Mouse (Mus musculus) erythroblast, embryonic 14.5 days (primary cell): ENCODE measurements around the gene Ccdc157. TPM values are rescaled to one million over a fixed set of nuclear protein-coding genes. Genes with fewer than 3 reads are reported as not detected.
"Not testable (repeated sequence)": the region's sequence is repeated elsewhere in the genome, so short reads cannot be mapped to it uniquely, and the experiment has no call there.

Source experiments
- H3K27me3 ChIP-seq: 2 replicates; pipeline ENCODE4 v1.6.1; 2012; ENCODE audit warnings: inconsistent platforms; ENCODE audit not compliant: control insufficient read depth
- H3K36me3 ChIP-seq: 2 replicates; pipeline ENCODE4 v1.6.1; 2012; ENCODE audit warnings: mild to moderate bottlenecking, inconsistent platforms; ENCODE audit not compliant: control insufficient read depth
- H3K4me1 ChIP-seq: 2 replicates; pipeline ENCODE4 v1.6.1; 2012; ENCODE audit warnings: inconsistent platforms; ENCODE audit not compliant: control insufficient read depth
- H3K4me3 ChIP-seq: replicated peaks from 2 replicates; pipeline ENCODE3; 2012; ENCODE audit warnings: moderate library complexity, mild to moderate bottlenecking, inconsistent platforms
- H3K9me3 ChIP-seq: 2 replicates; pipeline ENCODE4 v1.6.1; 2012; ENCODE audit warnings: low read length, inconsistent platforms, mixed read lengths; ENCODE audit not compliant: control insufficient read depth
- GATA1 ChIP-seq: IDR thresholded peaks from 2 replicates; pipeline ENCODE4 v1.6.1; 2012; ENCODE audit warnings: low read length, inconsistent platforms, mixed read lengths
- TAL1 ChIP-seq: IDR thresholded peaks from 3 replicates; pipeline ENCODE4 v1.6.1; 2012; ENCODE audit warnings: low read length, inconsistent platforms, mixed read lengths
- polyA plus RNA-seq: library from polyadenylated mRNA; stranded (reverse); fragments of >175 nt; gene quantifications from 2 replicates; pipeline ENCODE4 v1.2.3, GENCODE M21; 2012

The Ccdc157 gene
- polyA plus RNA-seq, 1 experiment = 0.10 TPM

DNA sequence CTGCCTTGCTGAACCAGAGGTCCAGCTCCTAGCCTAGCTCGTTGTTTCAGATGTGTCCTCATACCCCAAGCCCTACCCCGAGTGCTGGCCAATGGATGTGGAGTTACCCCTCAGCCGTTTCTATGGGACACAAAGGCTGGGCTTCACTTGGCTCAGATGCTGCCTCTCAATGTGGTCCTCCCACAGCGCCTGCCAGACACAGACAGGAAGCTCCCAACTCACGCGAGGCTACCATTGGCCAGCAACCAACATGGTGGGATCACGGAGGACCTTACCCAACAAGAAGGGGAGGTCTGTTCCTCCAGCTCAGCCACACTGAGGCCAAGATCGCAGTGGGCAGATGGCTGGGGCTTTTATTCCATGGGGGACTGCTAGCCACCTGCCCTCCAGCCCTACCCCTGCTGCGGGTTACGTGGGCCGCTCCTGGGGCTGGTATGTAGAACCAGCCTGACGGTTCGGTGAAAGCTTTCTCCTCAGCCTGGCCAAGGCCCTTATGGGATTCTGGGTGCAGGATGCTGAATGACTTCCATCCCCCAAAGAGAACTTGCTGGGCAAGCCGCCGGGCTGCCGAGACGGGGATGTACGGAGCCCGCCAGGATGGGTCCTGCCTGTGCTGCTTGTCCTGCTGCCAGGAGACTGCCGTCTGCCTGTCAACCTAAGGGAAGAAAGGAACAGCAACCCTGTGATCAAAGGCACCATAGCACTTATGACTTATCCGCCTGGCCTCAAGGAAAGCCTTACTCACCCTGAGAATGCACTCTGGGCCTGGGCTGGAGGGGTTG lies 16.6 kb downstream of the Ccdc157 start:
- peaks cover 48% of the 10 kb centered on the region for H3K36me3 ChIP-seq
- no peaks in the 10 kb centered on the region for H3K9me3 ChIP-seq
- no peaks in the 10 kb centered on the region for H3K4me1 ChIP-seq
- H3K4me3 ChIP-seq = no peak overlapping the region
- TF ChIP-seq GATA1 (no peak), TAL1 (no peak)
- no peaks in the 10 kb centered on the region for H3K27me3 ChIP-seq

GRCm38 (mm10) chr11:4142352-4142751 lies 17.7 kb downstream of the Ccdc157 start:
- peaks cover 2% of the 10 kb centered on the region; the same call in 1 of the 2 replicates for H3K4me1 ChIP-seq
- TF ChIP-seq TAL1 (no peak), GATA1 (no peak)
- no peaks in the 10 kb centered on the region for H3K27me3 ChIP-seq
- H3K4me3 ChIP-seq = no peak overlapping the region
- H3K9me3 ChIP-seq = no peaks in the 10 kb centered on the region
- peaks cover 59% of the 10 kb centered on the region for H3K36me3 ChIP-seq

DNA sequence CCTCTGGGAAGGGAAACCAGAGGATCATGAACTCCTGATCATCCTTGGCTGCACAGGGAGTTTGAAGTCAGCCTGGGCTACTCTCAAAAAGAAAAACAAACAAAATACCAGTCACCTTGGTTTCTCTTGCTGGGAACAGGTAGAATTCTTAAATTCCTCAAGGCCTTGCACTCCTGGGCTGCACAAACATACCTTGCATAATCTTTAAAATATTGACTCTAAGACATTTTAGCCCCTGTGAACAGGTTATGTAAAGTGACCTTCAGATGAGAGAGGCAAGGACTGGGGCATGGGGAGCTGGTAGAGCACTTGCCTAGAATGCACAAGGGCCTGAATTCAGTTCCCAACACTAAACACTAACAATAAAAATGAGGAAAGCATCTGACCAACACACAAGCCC lies 18.6 kb downstream of the Ccdc157 start:
- H3K4me1 ChIP-seq = peaks cover 6% of the 10 kb centered on the region
- no peaks in the 10 kb centered on the region for H3K27me3 ChIP-seq
- TF ChIP-seq TAL1 (no peak), GATA1 (no peak)
- peaks cover 68% of the 10 kb centered on the region for H3K36me3 ChIP-seq
- H3K4me3 ChIP-seq = no peak overlapping the region
- no peaks in the 10 kb centered on the region for H3K9me3 ChIP-seq

GRCm38 (mm10) chr11:4138964-4139363 lies 21.1 kb downstream of the Ccdc157 start:
- TF ChIP-seq TAL1 (no peak), GATA1 (no peak)

GRCm38 (mm10) chr11:4134986-4135935 lies 24.8 kb downstream of the Ccdc157 start, which contains the start of gene Rnf215:
Gene Rnf215 (plus strand): TSS chr11:4135202.
- peaks cover 5% of the 10 kb centered on the region; the same call in 1 of the 2 replicates for H3K9me3 ChIP-seq
- peaks cover 37% of the 10 kb centered on the region for H3K36me3 ChIP-seq
- H3K27me3 ChIP-seq = no peaks in the 10 kb centered on the region
- H3K4me1 ChIP-seq = peaks cover 42% of the 10 kb centered on the region
- peak within 1 kb of the TSS; percentile 89 for H3K4me3 ChIP-seq
- TF ChIP-seq GATA1 = no peak
- no peak for TF ChIP-seq TAL1

More at GRCm38 (mm10) chr11:4138964-4139363, 21.1 kb downstream of the Ccdc157 start:
- Histone ChIP-seq H3K9me3 (no peaks in the 10 kb centered on the region), H3K4me3 (no peak overlapping the region), H3K4me1 (peaks cover 26% of the 10 kb centered on the region), H3K27me3 (no peaks in the 10 kb centered on the region), H3K36me3 (peaks cover 70% of the 10 kb centered on the region)

- Histone ChIP-seq H3K4me3 (peak overlapping the region; percentile 89), H3K27me3 (no peaks in the 10 kb centered on the region), H3K4me1 (peaks cover 46% of the 10 kb centered on the region), H3K9me3 (peaks cover 12% of the 10 kb centered on the region), H3K36me3 (peaks cover 28% of the 10 kb centered on the region)
- TF ChIP-seq GATA1 = no peak
- no peak for TF ChIP-seq TAL1
Measured at GRCm38 (mm10) chr11:4134400-4134799, 25.7 kb downstream of the Ccdc157 start.

DNA sequence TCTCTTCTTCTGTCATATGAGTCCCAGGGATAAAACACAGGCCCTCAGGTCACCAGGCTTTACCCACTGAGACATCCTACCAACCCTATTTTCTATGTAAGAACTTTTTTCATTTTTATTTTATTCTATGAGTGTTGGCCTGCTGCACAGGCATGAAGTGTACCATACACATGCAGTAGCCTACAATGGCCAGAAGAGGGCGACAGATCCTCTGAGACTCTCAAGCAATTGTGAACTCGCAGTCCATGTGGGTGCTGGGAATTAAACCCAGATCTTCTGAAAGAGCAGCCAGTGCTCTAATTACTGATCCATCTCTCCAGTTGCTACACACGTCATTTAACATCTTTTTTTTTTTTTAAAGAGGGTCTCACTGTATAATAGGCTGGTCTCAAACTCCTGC lies 26.6 kb downstream of the Ccdc157 start:
- Histone ChIP-seq H3K27me3 (no peaks in the 10 kb centered on the region), H3K9me3 (peaks cover 12% of the 10 kb centered on the region), H3K36me3 (peaks cover 22% of the 10 kb centered on the region), H3K4me1 (peaks cover 50% of the 10 kb centered on the region), H3K4me3 (no peak overlapping the region)
- TF ChIP-seq GATA1 (no peak), TAL1 (no peak)

- H3K4me1 ChIP-seq = peaks cover 40% of the 10 kb centered on the region
- H3K36me3 ChIP-seq, H3K4me3 ChIP-seq, H3K27me3 ChIP-seq: not testable (repeated sequence)
- H3K9me3 ChIP-seq = peaks cover 18% of the 10 kb centered on the region
Measured at GRCm38 (mm10) chr11:4128461-4128860, 31.6 kb downstream of the Ccdc157 start.

DNA sequence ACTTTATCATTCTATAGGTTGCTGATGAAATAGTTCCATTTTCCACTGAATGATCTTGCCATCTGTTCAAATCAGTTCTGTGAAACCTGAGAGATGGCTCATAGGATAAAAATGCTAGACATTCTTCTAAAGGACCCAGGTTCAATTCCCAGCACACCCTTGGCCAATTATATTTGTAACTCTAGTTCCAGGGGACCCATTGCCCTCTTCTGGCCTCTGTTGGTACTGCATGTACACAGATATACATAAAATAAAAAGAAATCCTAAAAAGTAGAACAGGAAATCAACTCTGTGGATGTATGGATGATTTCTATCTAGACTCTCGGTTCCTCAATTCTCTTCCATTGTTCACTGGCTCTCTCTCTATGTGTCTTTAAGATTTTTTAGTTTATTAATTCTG lies 33.0 kb downstream of the Ccdc157 start:
- Histone ChIP-seq H3K4me1 (peaks cover 51% of the 10 kb centered on the region), H3K9me3 (peaks cover 17% of the 10 kb centered on the region), H3K36me3 (no peaks in the 10 kb centered on the region; the same call in 1 of the 2 replicates), H3K4me3 (no peak overlapping the region), H3K27me3 (no peaks in the 10 kb centered on the region; the same call in 1 of the 2 replicates)
- no peak for TF ChIP-seq GATA1
- TF ChIP-seq TAL1 = no peak
